Mouse (Mus musculus): ENCODE results near the gene Lbx2.

Gene Lbx2

DNA sequence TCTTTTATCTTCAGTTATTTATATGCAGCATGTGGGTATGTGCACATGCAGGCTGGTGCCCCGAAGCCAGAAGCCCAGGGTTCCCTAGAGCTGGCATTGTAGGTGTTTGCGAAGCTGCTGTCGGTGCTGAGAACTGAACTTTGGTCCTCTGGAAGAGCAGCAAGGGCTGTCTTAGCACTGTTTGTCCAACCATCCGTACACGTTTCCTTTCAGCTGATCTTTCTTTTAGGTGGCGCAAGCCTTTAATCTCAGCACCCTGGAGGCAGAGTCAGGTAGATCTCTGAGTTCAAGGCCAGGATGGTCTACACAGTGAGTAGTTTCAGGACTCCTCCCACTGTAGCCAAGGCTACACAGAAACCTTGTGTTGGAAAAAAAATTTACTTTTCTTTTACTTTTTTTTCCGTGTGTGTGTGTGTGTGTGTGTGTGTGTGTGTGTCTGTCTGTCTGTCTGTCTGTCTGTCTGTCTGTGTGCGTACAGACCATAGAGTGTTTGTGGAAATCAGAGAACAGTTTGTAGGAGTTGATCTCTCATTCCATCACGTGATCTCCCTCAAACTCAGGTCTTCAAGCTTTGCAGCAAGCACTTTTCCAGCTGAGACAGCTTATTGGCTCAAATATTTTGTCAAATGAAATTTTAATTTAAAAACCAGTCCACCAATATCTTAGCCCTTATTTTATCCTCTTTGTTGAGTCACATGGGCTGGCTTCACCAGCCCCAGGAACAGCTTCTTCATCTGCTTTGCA, 46.2 kb downstream of the Lbx2 start:
- DNase-seq (ENCODE audit: low spot score in 2 of 2) = no peak

DNA sequence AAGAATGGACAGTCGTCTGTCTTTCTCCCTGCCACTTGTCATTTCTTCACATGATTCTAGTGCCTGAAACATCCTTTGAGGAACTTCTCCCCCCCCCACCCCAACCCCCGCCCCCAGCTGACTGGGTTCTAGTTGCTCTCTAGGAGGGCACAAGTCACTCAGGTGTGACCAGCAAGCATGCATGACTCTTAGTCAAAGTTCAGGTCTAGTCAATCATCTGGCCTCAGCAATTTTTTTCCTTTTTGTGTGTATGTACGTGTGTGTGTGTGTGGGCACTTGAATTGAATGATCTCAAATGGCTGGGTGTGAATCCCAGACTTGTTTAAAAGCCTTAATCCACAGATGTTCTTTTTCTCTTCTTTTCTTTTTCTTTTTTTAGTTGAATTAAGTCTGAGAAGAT, 48.1 kb downstream of the Lbx2 start:
- no peak for DNase-seq (ENCODE audit: low spot score in 2 of 2)

DNA sequence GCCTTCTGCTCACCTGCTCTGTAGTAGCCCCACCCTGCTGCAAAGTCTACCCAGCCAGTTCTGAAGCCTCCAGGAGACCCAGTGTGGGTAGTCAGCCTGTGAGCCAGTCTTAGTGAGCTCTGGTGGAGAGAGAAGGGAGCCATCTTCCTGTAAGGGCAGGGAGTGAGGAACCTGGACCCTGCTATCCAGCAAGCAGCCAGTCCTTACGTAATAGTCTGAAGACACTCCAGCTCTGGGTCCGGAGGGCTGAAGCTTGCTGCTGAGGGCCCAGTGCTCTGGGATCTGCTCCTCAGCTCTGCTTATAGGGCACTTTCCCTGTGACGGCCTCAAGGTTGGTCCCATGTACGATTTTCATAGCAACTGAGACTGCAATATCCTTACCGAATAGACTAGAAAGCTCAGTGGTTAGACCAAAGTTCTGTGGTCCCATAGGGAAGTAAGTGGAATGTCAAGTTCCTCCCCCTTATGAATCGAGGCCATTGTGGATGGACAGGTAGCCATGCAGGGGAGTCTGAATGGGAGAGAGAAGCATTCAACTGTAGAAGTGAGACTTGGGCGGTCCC, 48.9 kb downstream of the Lbx2 start, which contains the start of gene Rtkn:
Gene Rtkn, plus strand, starts transcription at position 513 of the 563 bp plus-strand sequence.
- DNase-seq (ENCODE audit: low spot score in 2 of 2) = no peak

- DNase-seq (ENCODE audit: low spot score in 2 of 2) = no peak
Measured at GRCm38 (mm10) chr6:83135571-83136161, 49.5 kb downstream of the Lbx2 start.

DNA sequence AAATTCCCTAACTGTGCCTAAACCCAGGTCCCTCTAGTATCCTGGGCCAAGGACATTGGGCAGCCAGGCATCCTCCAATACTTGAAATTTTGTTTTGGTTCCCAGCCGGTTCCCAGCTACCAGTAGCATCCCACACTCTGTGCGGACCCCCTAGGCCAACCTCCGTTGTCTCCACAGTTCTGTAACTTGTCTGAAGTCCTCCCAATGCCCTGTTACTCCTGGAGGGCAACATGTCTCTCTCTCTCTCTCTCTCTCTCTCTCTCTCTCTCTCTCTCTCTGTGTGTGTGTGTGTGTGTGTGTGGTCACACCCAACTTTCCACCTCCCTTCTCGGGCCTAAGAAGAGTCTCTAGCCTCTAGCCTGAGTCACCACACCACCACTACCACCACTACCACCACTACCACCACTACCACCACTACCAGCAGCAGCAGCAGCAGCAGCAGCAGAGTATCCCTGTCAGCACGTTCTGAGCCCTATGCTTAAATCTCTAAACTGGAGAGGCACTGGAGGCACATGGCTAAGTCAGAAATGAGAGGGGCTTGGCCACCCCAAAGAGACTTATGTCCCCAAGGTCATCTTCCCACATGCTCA, 50.2 kb downstream of the Lbx2 start:
- DNase-seq (ENCODE audit: low spot score in 2 of 2) = no peak

- no peak for DNase-seq (ENCODE audit: low spot score in 2 of 2)
Measured at GRCm38 (mm10) chr6:83136881-83137575, 50.9 kb downstream of the Lbx2 start.

DNA sequence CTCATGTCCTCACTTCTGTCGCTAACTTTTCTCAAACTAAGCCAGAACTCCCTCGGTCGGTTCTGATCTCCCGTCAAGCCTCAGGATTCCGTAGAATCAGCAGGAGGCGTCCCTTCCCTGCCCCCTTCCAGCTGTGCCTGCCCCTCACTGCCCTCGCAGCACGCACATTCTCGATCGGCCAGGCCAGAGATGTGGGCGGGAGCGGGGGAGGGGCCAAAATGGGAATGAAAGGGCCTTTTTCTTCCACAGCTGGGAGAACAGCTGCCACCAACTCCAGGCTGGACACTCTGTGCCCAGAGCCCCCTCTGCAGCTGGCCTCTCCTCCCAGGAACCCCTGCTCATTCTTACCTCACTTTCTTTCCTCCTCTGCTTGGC, 51.4 kb downstream of the Lbx2 start:
- no peak for DNase-seq (ENCODE audit: low spot score in 2 of 2)
